Comparison of ENCODE assay signal across 8 mouse cellular contexts in genomic region chr16:50381351-50381746, GRCm38 (mm10). TPM values are rescaled to one million over a fixed set of nuclear protein-coding genes. Genes with fewer than 3 reads are reported as not detected.
DNase-seq lines count a peak whose midpoint lies in the region; ATAC-seq and TF ChIP-seq lines count a peak whose summit lies in the region.

No protein-coding gene starts in this region.

- no peaks in the 10 kb centered on the region for H3K4me1 ChIP-seq in lung, embryonic 14.5 days (ENCODE audit: insufficient read depth)
- H3K4me1 ChIP-seq in lung, adult 2 months (ENCODE audit: control insufficient read depth, insufficient read depth, low read length): no peaks in the 10 kb centered on the region; the same call in 1 of the 2 replicates
- 0 out of 2 replicates have a peak, but pooled peaks cover 2% of the 10 kb centered on the region for H3K4me1 ChIP-seq in midbrain, postnatal 0 days (ENCODE audit: insufficient read depth, low read length)
- no peaks in the 10 kb centered on the region for H3K4me1 ChIP-seq in thymus, adult 2 months (replicated peaks; ENCODE audit: control insufficient read depth, insufficient read depth, low read length)

- TF ChIP-seq POLR2A in lung, adult 2 months (IDR thresholded peaks at IDR 0.05; ENCODE audit: borderline replicate concordance, extremely low read depth, low read depth, low read length): no peak
- TF ChIP-seq POLR2A in thymus, adult 2 months (IDR thresholded peaks at IDR 0.05; ENCODE audit: control insufficient read depth, extremely low read depth, insufficient read depth, low read length, poor library complexity): no peak

- DNase-seq in lung, embryonic 14.5 days: peak; percentile 11
- no peak for DNase-seq in lung, adult 2 months
- peak; percentile 37 for DNase-seq in layer of hippocampus, adult 9-11 months
- peak; percentile 27 for DNase-seq in midbrain, postnatal 0 days (ENCODE audit: low spot score)
- DNase-seq in thymus, adult 2 months: no peak
- no peak for DNase-seq in cerebellum, postnatal 14 days
- DNase-seq in cerebellum, adult 18-20 months: no peak

- 0 out of 2 replicates have a peak, but pooled peaks have one; percentile 52 for ATAC-seq in lung, embryonic 14.5 days (ENCODE audit: insufficient read depth)
- peak; percentile 84 for ATAC-seq in frontal cortex, adult (ENCODE audit: low TSS enrichment)
- peak; percentile 85 for ATAC-seq in midbrain, postnatal 0 days (ENCODE audit: low FRiP score)

- no peaks in the 10 kb centered on the region for H3K36me3 ChIP-seq in lung, embryonic 14.5 days (ENCODE audit: insufficient read depth)
- H3K36me3 ChIP-seq in midbrain, postnatal 0 days (ENCODE audit: insufficient read depth, low read length): no peaks in the 10 kb centered on the region
- H3K36me3 ChIP-seq in thymus, adult 2 months (ENCODE audit: control insufficient read depth, insufficient read depth, low read length): no peaks in the 10 kb centered on the region

- H3K27ac ChIP-seq in lung, embryonic 14.5 days (ENCODE audit: low read depth): no peak overlapping the region
- H3K27ac ChIP-seq in midbrain, postnatal 0 days (ENCODE audit: low read depth, low read length): no peak overlapping the region
- H3K27ac ChIP-seq in thymus, adult 2 months (ENCODE audit: control insufficient read depth, insufficient read depth, low read length): no peak overlapping the region

- 0 out of 2 replicates have a peak overlapping the region, but pooled peaks have one; percentile 7 for H3K9ac ChIP-seq in lung, embryonic 14.5 days
- peak overlapping the region; percentile 24; the same call in 1 of the 2 replicates for H3K9ac ChIP-seq in midbrain, postnatal 0 days (replicated peaks; ENCODE audit: low read length, poor library complexity, severe bottlenecking)

- no peaks in the 10 kb centered on the region for H3K27me3 ChIP-seq in lung, embryonic 14.5 days (ENCODE audit: insufficient read depth, low read length)
- no peaks in the 10 kb centered on the region for H3K27me3 ChIP-seq in midbrain, postnatal 0 days (ENCODE audit: insufficient read depth, low read length)
- H3K27me3 ChIP-seq in thymus, adult 2 months (ENCODE audit: control insufficient read depth, insufficient read depth, low read length): no peaks in the 10 kb centered on the region

- 28% methylated on average over 7 of the region's 7 CpGs for WGBS in lung, embryonic 14.5 days
- 25% methylated on average over 7 of the region's 7 CpGs for WGBS in lung, adult 2 months
- WGBS in midbrain, postnatal 0 days: 16% methylated on average over 7 of the region's 7 CpGs
- WGBS in thymus, adult 2 months: 83% methylated on average over 7 of the region's 7 CpGs

- H3K4me3 ChIP-seq in lung, embryonic 14.5 days (ENCODE audit: low read depth, low read length): no peak overlapping the region
- no peak overlapping the region for H3K4me3 ChIP-seq in lung, adult 2 months (replicated peaks; ENCODE audit: extremely low read depth, low read depth, low read length)
- peak overlapping the region; percentile 28 for H3K4me3 ChIP-seq in midbrain, postnatal 0 days (ENCODE audit: low read depth, low read length)
- no peak overlapping the region for H3K4me3 ChIP-seq in thymus, adult 2 months (ENCODE audit: control insufficient read depth, insufficient read depth, low read length)

- H3K9me3 ChIP-seq in lung, embryonic 14.5 days (ENCODE audit: low read depth, low read length): no peaks in the 10 kb centered on the region
- no peaks in the 10 kb centered on the region for H3K9me3 ChIP-seq in midbrain, postnatal 0 days (ENCODE audit: low read length)

- no peak for TF ChIP-seq CTCF in lung, embryonic 14.5 days (IDR thresholded peaks at IDR 0.05; ENCODE audit: low read depth)
- no peak for TF ChIP-seq CTCF in lung, adult 2 months (IDR thresholded peaks at IDR 0.05; ENCODE audit: insufficient read depth, low read length)
- TF ChIP-seq CTCF in midbrain, postnatal 0 days (IDR thresholded peaks at IDR 0.05): no peak
- no peak for TF ChIP-seq CTCF in thymus, adult 2 months (IDR thresholded peaks at IDR 0.05; ENCODE audit: borderline replicate concordance, control insufficient read depth, extremely low read depth, insufficient read depth, low read length, poor library complexity)

- peak overlapping the region; percentile 44 for H3K4me2 ChIP-seq in lung, embryonic 14.5 days
- peak overlapping the region; percentile 43 for H3K4me2 ChIP-seq in midbrain, postnatal 0 days (ENCODE audit: low read depth, low read length, poor library complexity, severe bottlenecking)

RNA-seq across cellular contexts. Expression of gene Bbx, which starts 50.8 kb away (rescaled TPM):
- polyA plus RNA-seq in lung, embryonic 14.5 days (2014; fragmentation: Nextera tagmentation; extraction: Ambion mirVana): 40.5 and 41.6 TPM in 2 replicates
- polyA plus RNA-seq in lung, adult 2 months (2012; rRNA removed): 5.3 and 6.8 TPM in 2 replicates
- 8.4 and 11.8 TPM in 2 replicates for total RNA-seq in midbrain, postnatal 0 days (2014; rRNA removed)
- polyA plus RNA-seq in midbrain, postnatal 0 days (2015; fragmentation: Nextera tagmentation; extraction: Ambion mirVana): 8.4 and 10.7 TPM in 2 replicates
- 7.2 and 8.2 TPM in 2 replicates for polyA plus RNA-seq in thymus, adult 2 months (2012; rRNA removed)

Comparison
In these comparisons a context has a peak if more than half of its experiments do, and no peak if none do; other contexts are left out.
1. DNase-seq: peak in lung, embryonic 14.5 days (single experiment), layer of hippocampus, adult 9-11 months (single experiment) and midbrain, postnatal 0 days (single experiment); none in lung, adult 2 months (single experiment), thymus, adult 2 months (single experiment), cerebellum, postnatal 14 days (0 of 2) and cerebellum, adult 18-20 months (0 of 2).
2. Peak in every context shown above with its lines, with median percentiles within 50 percentile points of each other: ATAC-seq.